Mouse (Mus musculus) forebrain, embryonic 11.5 days (tissue): ENCODE measurements around the gene Xrcc6. TPM values are rescaled to one million over a fixed set of nuclear protein-coding genes. Genes with fewer than 3 reads are reported as not detected.

Experiments used
- ATAC-seq: fragments of 200-750 bp; cut with Nextera tagmentation; replicated peaks from 2 replicates; pipeline ENCODE4 v1.8.0; 2017; ENCODE audit warnings: moderate TSS enrichment; ENCODE audit not compliant: low FRiP score
- DNase-seq: peaks from one replicate; pipeline ENCODE4 v3.0.0-alpha.2; 2017; ENCODE audit warnings: low spot score
- H3K27ac ChIP-seq: fragments of 300-500 bp; sonication (generic); 2 replicates; pipeline ENCODE4 v1.5.1; 2014; ENCODE audit warnings: low read depth, low read length
- H3K27me3 ChIP-seq: fragments of 300-500 bp; sonication (generic); 2 replicates; pipeline ENCODE4 v1.6.1; 2014; ENCODE audit warnings: mild to moderate bottlenecking, low read length, mixed read lengths; ENCODE audit not compliant: control insufficient read depth, insufficient read depth
- H3K36me3 ChIP-seq: fragments of 300-500 bp; sonication (generic); 2 replicates; pipeline ENCODE4 v1.6.1; 2014; ENCODE audit warnings: mild to moderate bottlenecking, low read length, moderate library complexity, mixed read lengths; ENCODE audit not compliant: control insufficient read depth, insufficient read depth
- H3K4me1 ChIP-seq: fragments of 300-500 bp; sonication (generic); replicated peaks from 2 replicates; pipeline ENCODE4 v1.6.1; 2014; ENCODE audit warnings: low read length, mixed read lengths; ENCODE audit not compliant: control insufficient read depth, insufficient read depth
- H3K4me2 ChIP-seq: fragments of 300-500 bp; sonication (generic); 2 replicates; pipeline ENCODE4 v1.6.1; 2014; ENCODE audit warnings: low read depth, mild to moderate bottlenecking, low read length, moderate library complexity, mixed read lengths; ENCODE audit not compliant: severe bottlenecking
- H3K4me3 ChIP-seq: fragments of 300-500 bp; sonication (generic); 2 replicates; pipeline ENCODE4 v1.5.1; 2014; ENCODE audit warnings: low read depth, low read length
- H3K9ac ChIP-seq: fragments of 300-500 bp; sonication (generic); 2 replicates; pipeline ENCODE4 v1.6.1; 2014; ENCODE audit warnings: low read length
- H3K9me3 ChIP-seq: fragments of 300-500 bp; sonication (generic); 2 replicates; pipeline ENCODE4 v1.6.1; 2016; ENCODE audit warnings: low read length, mixed read lengths; ENCODE audit not compliant: control insufficient read depth
- WGBS: fragments of 180-500 bp; shearing (Covaris S2); extraction: QIAGEN DNeasy Blood & Tissue Kit; methylation state at CpG from one replicate; pipeline ENCODE4 v1.1.7; 2014; 5-methylcytosine and 5-hydroxymethylcytosine counted together
- polyA plus RNA-seq: library from polyadenylated mRNA; unstranded; fragments of >200 nt; fragmentation: Nextera tagmentation; extraction: Ambion mirVana; gene quantifications from 2 replicates; pipeline ENCODE4 v1.2.1, GENCODE M21; 2014

Gene Xrcc6
- polyA plus RNA-seq, 1 experiment from 2014 or later, result 72.9 TPM

DNA sequence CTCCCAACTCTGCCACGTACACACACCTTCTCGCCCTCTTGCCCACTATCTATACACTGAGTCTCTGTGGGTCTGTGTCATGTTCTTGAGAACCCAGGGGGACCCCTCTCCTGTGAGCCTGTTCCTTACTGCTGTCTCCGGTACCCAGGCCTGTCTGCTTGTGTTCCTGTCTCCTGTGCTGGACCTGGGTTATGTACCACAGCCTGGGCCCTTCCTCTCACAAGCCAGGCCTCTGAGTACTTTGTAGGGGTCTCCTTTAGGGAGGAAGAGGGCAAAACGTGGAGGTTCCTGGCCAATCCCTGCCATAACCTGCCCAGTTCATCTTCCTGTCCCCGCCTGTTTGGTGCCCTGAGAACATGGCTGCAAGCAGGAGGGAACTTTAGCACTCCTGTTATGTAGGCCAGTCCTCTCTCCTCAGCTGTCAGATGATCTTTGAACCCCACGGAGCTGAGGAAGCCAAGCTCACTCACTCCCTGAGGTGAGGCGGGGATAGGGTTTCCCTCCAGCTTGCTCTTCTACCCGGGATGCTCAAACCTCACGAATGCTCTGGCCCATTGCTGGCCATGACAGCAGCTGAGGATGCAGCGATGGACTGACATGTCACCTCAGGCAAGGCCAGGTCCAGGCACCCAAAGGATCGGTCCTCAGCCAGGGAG lies 38.0 kb upstream of the Xrcc6 start:
- H3K4me2 ChIP-seq, result no peak overlapping the region
- H3K4me3 ChIP-seq, result no peak overlapping the region
- no peak overlapping the region for H3K27ac ChIP-seq
- WGBS, result 75% methylated on average over 11 of the region's 11 CpGs
- ATAC-seq, result no peak
- no peaks in the 10 kb centered on the region for H3K4me1 ChIP-seq
- no peaks in the 10 kb centered on the region for H3K9me3 ChIP-seq
- no peaks in the 10 kb centered on the region for H3K27me3 ChIP-seq
- peak; percentile 43 for DNase-seq
- no peaks in the 10 kb centered on the region for H3K36me3 ChIP-seq
- no peak overlapping the region for H3K9ac ChIP-seq

DNA sequence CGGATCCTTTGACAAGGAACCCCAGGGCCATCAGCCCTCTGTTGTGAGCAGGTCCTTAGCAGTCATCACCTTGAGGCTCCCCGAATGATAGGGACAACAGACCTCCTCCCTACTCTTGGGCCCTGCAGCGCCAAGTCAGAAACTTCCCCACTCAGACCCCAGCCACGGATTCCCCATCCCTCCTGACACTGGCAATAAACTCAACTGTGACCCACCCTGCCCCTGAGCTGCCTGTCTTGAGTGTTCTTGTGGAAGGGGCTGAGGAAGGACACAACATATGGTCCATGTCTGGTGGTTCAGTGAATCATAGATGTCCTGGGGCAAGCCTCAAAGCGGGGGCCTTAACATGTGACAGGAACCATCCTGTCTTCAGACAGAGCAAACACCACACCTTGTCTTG lies 36.9 kb upstream of the Xrcc6 start:
- ATAC-seq, result no peak
- H3K9ac ChIP-seq, result no peak overlapping the region
- H3K36me3 ChIP-seq, result no peaks in the 10 kb centered on the region; the same call in 1 of the 2 replicates
- DNase-seq, result no peak
- no peak overlapping the region for H3K4me3 ChIP-seq
- no peaks in the 10 kb centered on the region for H3K9me3 ChIP-seq
- no peak overlapping the region for H3K27ac ChIP-seq
- no peak overlapping the region for H3K4me2 ChIP-seq
- H3K4me1 ChIP-seq, result no peaks in the 10 kb centered on the region
- 87% methylated on average over 5 of the region's 5 CpGs for WGBS
- no peaks in the 10 kb centered on the region for H3K27me3 ChIP-seq

DNA sequence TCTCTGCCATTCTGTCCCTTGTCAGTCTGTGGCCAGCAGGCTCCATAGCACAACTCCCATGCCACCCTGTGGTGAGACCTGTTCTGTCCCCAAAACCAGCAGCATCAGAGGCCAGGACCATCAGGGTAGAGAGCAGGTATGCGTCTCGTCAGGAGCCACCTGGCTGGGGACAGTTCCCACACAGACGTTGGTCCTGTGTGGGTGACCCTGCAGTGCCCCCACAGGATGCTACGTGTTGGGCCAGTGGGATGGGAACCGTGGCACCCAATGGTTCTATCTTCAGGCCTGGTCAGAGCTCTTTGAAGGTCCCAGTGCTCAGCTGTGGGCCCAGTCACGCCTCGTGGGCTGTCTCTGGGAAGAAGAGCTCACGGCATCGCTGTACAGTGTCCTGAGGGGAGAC lies 36.5 kb upstream of the Xrcc6 start:
- Histone ChIP-seq H3K4me3 (no peak overlapping the region), H3K9me3 (no peaks in the 10 kb centered on the region), H3K4me2 (no peak overlapping the region), H3K27me3 (no peaks in the 10 kb centered on the region), H3K36me3 (no peaks in the 10 kb centered on the region; the same call in 1 of the 2 replicates), H3K27ac (no peak overlapping the region), H3K4me1 (no peaks in the 10 kb centered on the region), H3K9ac (no peak overlapping the region)
- DNase-seq, result peak; percentile 42
- ATAC-seq, result no peak
- 92% methylated on average over 9 of the region's 9 CpGs for WGBS

DNA sequence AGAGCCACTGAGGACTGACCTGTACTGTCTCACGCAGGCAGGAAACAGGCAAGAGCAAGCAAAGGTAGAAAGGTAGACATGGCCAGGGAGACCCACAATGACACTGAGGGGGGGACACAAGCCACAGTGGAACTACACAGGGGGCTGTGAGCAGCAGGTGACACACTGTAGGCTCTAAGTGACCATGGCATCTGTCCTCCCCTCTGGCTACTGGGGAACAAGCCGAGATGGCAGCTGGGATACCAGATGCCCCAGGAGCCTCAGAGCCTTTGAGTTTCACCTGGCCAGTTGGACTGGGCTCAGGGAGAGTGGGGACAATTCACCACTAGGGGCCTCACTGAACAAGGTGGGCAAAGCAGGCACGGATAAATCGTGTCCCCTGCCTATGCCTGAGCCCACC lies 35.3 kb upstream of the Xrcc6 start:
- H3K36me3 ChIP-seq, result no peaks in the 10 kb centered on the region; the same call in 1 of the 2 replicates
- no peak overlapping the region for H3K4me3 ChIP-seq
- H3K4me1 ChIP-seq, result no peaks in the 10 kb centered on the region
- 91% methylated on average over 4 of the region's 4 CpGs for WGBS
- no peak for ATAC-seq
- H3K27ac ChIP-seq, result no peak overlapping the region
- H3K27me3 ChIP-seq, result no peaks in the 10 kb centered on the region
- no peaks in the 10 kb centered on the region for H3K9me3 ChIP-seq
- H3K4me2 ChIP-seq, result no peak overlapping the region
- DNase-seq, result peak; percentile 42
- H3K9ac ChIP-seq, result no peak overlapping the region; the same call in 1 of the 2 replicates

DNA sequence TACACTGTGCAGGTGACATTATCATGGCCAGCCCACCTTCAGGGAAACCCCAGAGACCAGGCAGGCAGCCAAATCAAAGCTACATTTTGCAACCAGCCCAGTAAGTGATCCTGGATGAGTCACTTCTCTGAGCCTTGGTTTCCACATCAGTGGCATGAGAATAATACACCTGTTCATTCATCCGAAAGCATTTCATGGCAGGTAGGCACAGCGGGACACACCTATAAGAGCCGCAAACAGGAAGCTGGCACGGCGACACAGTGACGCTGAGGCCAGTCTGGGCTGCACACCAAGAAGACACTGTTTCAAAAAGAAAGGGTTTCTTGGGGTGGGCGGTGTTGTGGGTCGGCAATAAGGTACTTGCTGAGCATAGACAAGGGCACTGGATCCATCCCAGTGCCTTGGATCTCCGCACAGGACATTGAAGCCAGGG lies 33.5 kb upstream of the Xrcc6 start:
- DNase-seq, result no peak

DNA sequence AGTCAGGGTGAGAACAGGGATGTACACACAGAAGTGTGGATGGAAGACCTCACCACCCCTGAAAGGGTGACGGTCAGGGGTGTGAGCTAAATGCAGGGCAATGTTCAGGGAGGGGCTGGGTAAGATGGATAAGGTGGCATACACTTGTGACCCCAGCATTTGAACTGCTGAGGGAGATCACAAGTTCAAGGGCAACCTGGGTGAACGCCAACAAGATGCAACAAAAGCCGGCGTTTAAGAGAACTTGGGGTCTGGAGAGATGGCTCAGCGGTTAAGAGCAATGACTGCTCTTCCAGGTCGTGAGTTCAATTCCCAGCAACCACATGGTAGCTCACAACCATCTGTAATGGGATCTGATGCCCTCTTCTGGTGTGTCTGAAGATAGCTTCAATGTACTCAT lies 32.9 kb upstream of the Xrcc6 start:
- DNase-seq (peak; percentile 37), ATAC-seq (no peak)
- Histone ChIP-seq H3K4me2 (no peak overlapping the region), H3K27me3 (no peaks in the 10 kb centered on the region), H3K4me3 (no peak overlapping the region), H3K9me3 (no peaks in the 10 kb centered on the region), H3K27ac (no peak overlapping the region), H3K9ac (no peak overlapping the region), H3K4me1 (no peaks in the 10 kb centered on the region), H3K36me3 (no peaks in the 10 kb centered on the region; the same call in 1 of the 2 replicates)
- 91% methylated on average over 6 of the region's 6 CpGs for WGBS

More for the DNA sequence above, 33.5 kb upstream of the Xrcc6 start:
- WGBS, result 95% methylated on average over 9 of the region's 9 CpGs
- H3K4me2 ChIP-seq, result no peak overlapping the region
- no peaks in the 10 kb centered on the region for H3K4me1 ChIP-seq
- H3K9me3 ChIP-seq, result no peaks in the 10 kb centered on the region
- no peaks in the 10 kb centered on the region for H3K27me3 ChIP-seq
- ATAC-seq, result no peak
- H3K9ac ChIP-seq, result no peak overlapping the region
- H3K36me3 ChIP-seq, result no peaks in the 10 kb centered on the region; the same call in 1 of the 2 replicates
- H3K27ac ChIP-seq, result no peak overlapping the region
- no peak overlapping the region for H3K4me3 ChIP-seq

DNA sequence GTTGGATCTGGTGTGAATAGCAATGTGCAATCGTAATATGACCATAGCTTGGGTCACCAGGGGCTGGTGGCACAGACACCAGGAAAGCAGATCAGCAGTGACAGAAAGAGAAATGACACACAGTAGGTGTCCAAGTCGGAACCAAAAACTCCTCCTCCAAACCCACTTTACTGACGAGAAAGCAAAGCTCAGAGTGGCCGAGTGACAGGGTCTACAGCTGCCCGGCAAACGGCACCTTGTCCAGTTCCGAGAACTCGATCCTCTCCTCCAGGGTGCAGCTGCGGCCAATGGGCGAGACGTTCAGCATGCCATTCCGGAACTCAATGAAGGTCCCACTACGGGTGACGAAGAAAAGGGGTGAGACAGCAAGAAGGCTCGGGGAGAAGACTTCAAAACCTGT lies 32.2 kb upstream of the Xrcc6 start:
- H3K27me3 ChIP-seq, result no peaks in the 10 kb centered on the region
- H3K36me3 ChIP-seq, result no peaks in the 10 kb centered on the region; the same call in 1 of the 2 replicates
- H3K4me3 ChIP-seq, result no peak overlapping the region
- WGBS, result 92% methylated on average over 15 of the region's 15 CpGs
- H3K27ac ChIP-seq, result no peak overlapping the region
- DNase-seq, result peak; percentile 44
- no peak for ATAC-seq
- H3K9me3 ChIP-seq, result no peaks in the 10 kb centered on the region
- H3K9ac ChIP-seq, result no peak overlapping the region
- no peaks in the 10 kb centered on the region for H3K4me1 ChIP-seq
- no peak overlapping the region for H3K4me2 ChIP-seq

DNA sequence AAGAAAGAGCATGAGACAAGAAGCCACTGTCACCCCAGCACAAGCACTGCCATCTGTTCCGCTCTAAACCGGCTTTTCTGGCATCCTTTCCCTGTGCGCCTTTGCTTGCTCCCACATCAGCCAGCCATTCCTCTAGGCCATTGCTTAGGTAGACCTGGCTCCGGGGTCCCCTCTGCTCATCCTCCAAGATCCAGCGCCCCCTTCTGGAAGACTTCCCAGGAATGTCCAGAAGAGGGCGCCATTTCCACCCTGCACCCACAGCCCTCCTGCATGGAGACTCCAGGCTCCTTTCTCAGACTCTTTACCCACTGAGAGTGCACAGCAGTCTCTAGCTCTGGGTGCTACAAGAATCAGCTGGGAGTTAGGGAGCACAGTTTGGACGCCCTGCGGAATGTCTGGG lies 31.2 kb upstream of the Xrcc6 start:
- Histone ChIP-seq H3K27ac (no peak overlapping the region), H3K4me3 (no peak overlapping the region), H3K4me2 (no peak overlapping the region), H3K9ac (no peak overlapping the region), H3K27me3 (no peaks in the 10 kb centered on the region), H3K4me1 (no peaks in the 10 kb centered on the region), H3K9me3 (no peaks in the 10 kb centered on the region), H3K36me3 (no peaks in the 10 kb centered on the region; the same call in 1 of the 2 replicates)
- WGBS, result 57% methylated on average over 8 of the region's 8 CpGs
- ATAC-seq, result no peak
- peak; percentile 74 for DNase-seq

DNA sequence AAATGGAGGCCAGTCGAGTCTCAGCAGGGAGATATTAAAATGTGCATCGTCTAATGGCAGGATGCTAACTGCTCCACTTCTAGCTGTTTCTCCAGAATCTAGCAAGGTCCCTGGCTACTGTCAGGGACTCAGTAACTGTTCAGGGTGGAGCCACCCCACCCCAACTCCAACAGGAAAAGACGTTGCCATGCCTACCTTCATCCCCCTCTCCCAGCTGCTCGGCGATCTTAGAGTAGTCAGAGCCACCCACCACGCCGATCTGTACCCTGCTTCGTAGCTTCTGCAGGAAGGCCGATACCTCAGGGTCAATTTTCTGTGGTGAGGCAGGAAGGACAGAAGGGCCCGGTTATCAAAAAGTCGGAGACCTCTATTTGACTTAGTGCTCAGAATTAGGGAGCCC lies 30.0 kb upstream of the Xrcc6 start:
- Histone ChIP-seq H3K4me2 (no peak overlapping the region), H3K9ac (no peak overlapping the region), H3K36me3 (no peaks in the 10 kb centered on the region; the same call in 1 of the 2 replicates), H3K4me3 (no peak overlapping the region), H3K4me1 (no peaks in the 10 kb centered on the region), H3K9me3 (no peaks in the 10 kb centered on the region), H3K27me3 (no peaks in the 10 kb centered on the region), H3K27ac (no peak overlapping the region)
- ATAC-seq, result no peak
- WGBS, result 90% methylated on average over 11 of the region's 11 CpGs
- DNase-seq, result no peak
